Mouse (Mus musculus): ENCODE data around the gene Ndst2.
"Not testable (repeated sequence)": the region's sequence is repeated elsewhere in the genome, so short reads cannot be mapped to it uniquely, and the experiment has no call there.

Gene Ndst2

GRCm38 (mm10) chr14:20738511-20738910 is 4.1 kb upstream of the Ndst2 start:
- DNase-seq (ENCODE audit: low spot score in 2 of 2) = no peak

- peak; percentile 42 to 49 for DNase-seq (ENCODE audit: low spot score in 2 of 2)
Measured at GRCm38 (mm10) chr14:20737306-20737705, 2.9 kb upstream of the Ndst2 start.

- DNase-seq (ENCODE audit: low spot score in 2 of 2) = no peak
Measured at GRCm38 (mm10) chr14:20735892-20736390, 1.6 kb upstream of the Ndst2 start.

GRCm38 (mm10) chr14:20735052-20735451 is 690 bp upstream of the Ndst2 start:
- DNase-seq (ENCODE audit: low spot score in 2 of 2) = no peak

- peak in 1 of 2 experiments; percentile 41 for DNase-seq (ENCODE audit: low spot score in 2 of 2)
Measured at GRCm38 (mm10) chr14:20733041-20733951, 1.1 kb downstream of the Ndst2 start.

- DNase-seq (ENCODE audit: low spot score in 2 of 2) = no peak
Measured at GRCm38 (mm10) chr14:20730853-20731602, 3.3 kb downstream of the Ndst2 start.

GRCm38 (mm10) chr14:20729871-20730270 is 4.5 kb downstream of the Ndst2 start:
- no peak for DNase-seq (ENCODE audit: low spot score in 2 of 2)

- DNase-seq (ENCODE audit: low spot score in 2 of 2) = no peak
Measured at GRCm38 (mm10) chr14:20725660-20726339, 8.6 kb downstream of the Ndst2 start.

- DNase-seq (ENCODE audit: low spot score in 2 of 2) = no peak
Measured at GRCm38 (mm10) chr14:20724043-20724442, 10.3 kb downstream of the Ndst2 start.

- DNase-seq (ENCODE audit: low spot score in 2 of 2) = no peak
Measured at GRCm38 (mm10) chr14:20723006-20723405, 11.4 kb downstream of the Ndst2 start.

- DNase-seq (ENCODE audit: low spot score in 2 of 2) = no peak
Measured at GRCm38 (mm10) chr14:20721371-20721770, 13.0 kb downstream of the Ndst2 start.

GRCm38 (mm10) chr14:20719767-20720166 is 14.6 kb downstream of the Ndst2 start:
- no peak for DNase-seq (ENCODE audit: low spot score in 2 of 2)

GRCm38 (mm10) chr14:20718443-20718842 is 15.9 kb downstream of the Ndst2 start:
- DNase-seq (ENCODE audit: low spot score in 2 of 2) = no peak

GRCm38 (mm10) chr14:20713832-20714231 is 20.5 kb downstream of the Ndst2 start:
- no peak for DNase-seq (ENCODE audit: low spot score in 2 of 2)

GRCm38 (mm10) chr14:20708239-20708638 is 26.1 kb downstream of the Ndst2 start:
- no peak for DNase-seq (ENCODE audit: low spot score in 2 of 2)

GRCm38 (mm10) chr14:20707201-20708190 is 26.9 kb downstream of the Ndst2 start, which contains the start of gene Zswim8:
Gene Zswim8, plus strand, starts transcription at chr14:20707552.
- peak; percentile 85 to 88 for DNase-seq (ENCODE audit: low spot score in 2 of 2)

- DNase-seq (ENCODE audit: low spot score in 2 of 2) = not testable (repeated sequence)
Measured at GRCm38 (mm10) chr14:20703461-20703860, 30.9 kb downstream of the Ndst2 start.

GRCm38 (mm10) chr14:20702741-20703381 is 31.5 kb downstream of the Ndst2 start, which contains the start of gene Chchd1:
Gene Chchd1, plus strand, starts transcription at chr14:20703006.
- peak; percentile 85 to 86 for DNase-seq (ENCODE audit: low spot score in 2 of 2)

- no peak for DNase-seq (ENCODE audit: low spot score in 2 of 2)
Measured at GRCm38 (mm10) chr14:20702096-20702740, 32.1 kb downstream of the Ndst2 start.

Data from spleen, postnatal 36 days (tissue).